22 mouse cellular contexts compared by ENCODE assay signal in the genomic region with DNA sequence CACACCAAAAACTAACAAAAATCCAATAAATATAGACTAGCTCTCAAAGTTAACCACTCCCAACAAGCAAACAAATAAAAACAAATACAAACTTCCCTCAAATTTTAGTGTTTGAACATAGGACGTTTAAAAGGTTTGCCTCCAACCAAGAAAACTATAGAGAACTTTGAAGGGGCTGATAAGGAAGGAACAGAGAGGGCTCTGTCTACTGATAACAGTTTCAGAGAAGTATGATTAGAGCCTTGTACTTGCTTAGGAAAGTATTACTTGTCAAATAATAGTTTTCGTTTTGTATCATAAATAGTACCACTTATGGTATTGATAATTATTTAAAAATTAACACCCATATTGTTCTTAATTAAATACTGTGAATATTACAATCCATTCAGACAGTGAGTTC. TPM values are rescaled to one million over a fixed set of nuclear protein-coding genes. Genes with fewer than 3 reads are reported as not detected.
"Had no signal": no experiment of that assay in that cellular context is flagged by ENCODE, and none has a peak within 500 bp of the region (broad histone marks: within the 10 kb centered on the region; RNA-seq: fewer than 3 reads in every experiment).

No protein-coding gene starts in this region.

- H3K9me3 ChIP-seq: kidney, embryonic 15.5 days; limb, embryonic 12.5 days; lung, embryonic 15.5 days; megakaryocyte, embryonic 14.5 days; midbrain, embryonic 15.5 days; neural tube, embryonic 12.5 days had no signal

- H3K4me2 ChIP-seq: kidney, embryonic 15.5 days; limb, embryonic 12.5 days; lung, embryonic 15.5 days; midbrain, embryonic 11.5 days; midbrain, embryonic 15.5 days; neural tube, embryonic 12.5 days had no signal

- H3K9ac ChIP-seq: kidney, embryonic 15.5 days; limb, embryonic 12.5 days; lung, embryonic 15.5 days; midbrain, embryonic 15.5 days; neural tube, embryonic 12.5 days had no signal

- DNase-seq: kidney, adult 2 months; kidney, postnatal 14 days; lung, postnatal 14 days; right cerebral cortex, postnatal 4 days; spleen, adult 18-20 months; thymus, adult 18-20 months; thymus, postnatal 14 days had no signal

- ATAC-seq: intestine, embryonic 16.5 days; midbrain, embryonic 15.5 days had no signal

- H3K36me3 ChIP-seq: kidney, embryonic 15.5 days; limb, embryonic 12.5 days; lung, embryonic 15.5 days; midbrain, embryonic 15.5 days; neural tube, embryonic 12.5 days had no signal

- H3K27me3 ChIP-seq: kidney, embryonic 15.5 days; limb, embryonic 12.5 days; lung, embryonic 15.5 days; megakaryocyte, embryonic 14.5 days; midbrain, embryonic 15.5 days; neural tube, embryonic 12.5 days had no signal

- H3K4me3 ChIP-seq: kidney, embryonic 15.5 days; limb, embryonic 12.5 days; lung, embryonic 15.5 days; megakaryocyte, embryonic 14.5 days; midbrain, embryonic 15.5 days; neural tube, embryonic 12.5 days had no signal

- H3K27ac ChIP-seq: kidney, embryonic 15.5 days; limb, embryonic 12.5 days; lung, embryonic 15.5 days; macrophage; midbrain, embryonic 15.5 days; neural tube, embryonic 12.5 days had no signal

RNA-seq across cellular contexts. Expression of a gene that starts 42.3 kb away (rescaled TPM):
- total RNA-seq: liver, adult 2 months; monocyte, adult 5-6 weeks; neutrophil, adult 5-6 weeks had no signal
- polyA plus RNA-seq: liver, adult 2 months; lung, embryonic 15.5 days; macrophage had no signal

RNA-seq across cellular contexts. Expression of a gene that starts 47.6 kb away (rescaled TPM):
- total RNA-seq: layer of hippocampus, postnatal 25 days; left cerebral cortex, postnatal 36 days; liver, adult 2 months; monocyte, adult 5-6 weeks; neutrophil, adult 5-6 weeks had no signal
- polyA plus RNA-seq: kidney, adult 2 months; large intestine, adult 2 months; liver, adult 2 months; macrophage had no signal
